ENCODE assay signal across 14 mouse cellular contexts in the genomic region with DNA sequence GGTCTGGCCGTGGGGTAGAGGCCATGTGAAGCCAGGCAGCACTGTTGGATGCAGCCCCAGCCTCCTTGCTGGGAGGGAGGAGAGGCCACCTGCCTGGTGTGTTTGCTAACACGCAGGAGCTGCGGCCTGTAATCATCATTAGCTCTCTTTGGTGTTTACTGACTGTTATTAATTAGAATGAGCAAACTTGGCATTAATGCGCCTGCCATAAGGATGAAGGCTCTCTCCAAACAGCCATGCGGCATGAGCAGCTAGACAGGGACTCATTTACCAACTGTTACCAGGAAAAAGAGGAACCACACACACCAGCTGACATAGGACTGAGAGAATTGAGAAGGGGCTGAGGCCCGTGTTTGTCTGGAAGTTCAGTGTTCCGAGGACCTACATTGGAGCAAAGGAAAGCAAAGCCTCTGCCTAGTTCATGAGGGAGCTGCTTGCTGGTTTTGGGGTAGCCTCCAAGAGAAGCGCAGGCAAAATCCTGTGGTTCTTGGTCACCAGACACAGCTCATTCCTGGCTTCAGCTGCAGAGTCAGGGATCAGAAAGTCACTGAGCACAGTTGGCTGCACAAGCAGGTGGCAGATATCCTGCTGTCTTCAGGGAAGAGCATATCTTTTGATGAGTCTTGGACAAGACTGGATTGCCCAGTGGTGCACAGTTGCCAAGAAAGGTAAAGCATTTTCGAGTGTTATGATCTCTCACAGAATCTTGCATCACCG.
A peak's percentile ranks its signal among the peaks of the same experiment; 100 is the strongest.
DNase-seq lines count a peak whose midpoint lies in the region; ATAC-seq and TF ChIP-seq lines count a peak whose summit lies in the region.
"Had no signal": no experiment of that assay in that cellular context is flagged by ENCODE, and none has a peak within 500 bp of the region (broad histone marks: within the 10 kb centered on the region; RNA-seq: fewer than 3 reads in every experiment).

No protein-coding gene starts in this region.

- WGBS in forebrain, embryonic 11.5 days = 49% methylated on average over 10 of the region's 10 CpGs
- WGBS in forebrain, embryonic 10.5 days = 57% methylated on average over 10 of the region's 10 CpGs
- 38% methylated on average over 10 of the region's 10 CpGs for WGBS in forebrain, embryonic 13.5 days
- WGBS in thymus, adult 2 months = 54% methylated on average over 10 of the region's 10 CpGs

- no peaks in the 10 kb centered on the region for H3K36me3 ChIP-seq in forebrain, embryonic 11.5 days (ENCODE audit: control insufficient read depth, insufficient read depth, low read length)
- H3K36me3 ChIP-seq in forebrain, embryonic 10.5 days (replicated peaks) = no peaks in the 10 kb centered on the region
- H3K36me3 ChIP-seq in forebrain, embryonic 13.5 days (ENCODE audit: poor library complexity, severe bottlenecking) = no peaks in the 10 kb centered on the region
- H3K36me3 ChIP-seq in thymus, adult 2 months (ENCODE audit: control insufficient read depth, insufficient read depth, low read length) = no peaks in the 10 kb centered on the region
- H3K36me3 ChIP-seq: embryonic facial prominence, embryonic 15.5 days; limb, embryonic 13.5 days; lung, embryonic 15.5 days; midbrain, embryonic 15.5 days had no signal

- 0 out of 2 replicates have a peak, but pooled peaks have one; percentile 49 for ATAC-seq in forebrain, embryonic 11.5 days (replicated peaks; ENCODE audit: low FRiP score)
- peak; percentile 86 for ATAC-seq in forebrain, embryonic 13.5 days
- no peak for ATAC-seq in frontal cortex, adult (ENCODE audit: low TSS enrichment)
- ATAC-seq: midbrain, embryonic 15.5 days had no signal

- no peak overlapping the region for H3K4me2 ChIP-seq in forebrain, embryonic 11.5 days (ENCODE audit: low read depth, low read length, severe bottlenecking)
- H3K4me2 ChIP-seq in forebrain, embryonic 13.5 days = no peak overlapping the region
- H3K4me2 ChIP-seq: embryonic facial prominence, embryonic 15.5 days; limb, embryonic 13.5 days; lung, embryonic 15.5 days; midbrain, embryonic 15.5 days had no signal

- no peak overlapping the region for H3K27ac ChIP-seq in forebrain, embryonic 11.5 days (ENCODE audit: low read depth, low read length)
- H3K27ac ChIP-seq in forebrain, embryonic 10.5 days = no peak overlapping the region
- no peak overlapping the region for H3K27ac ChIP-seq in forebrain, embryonic 13.5 days
- H3K27ac ChIP-seq in thymus, adult 2 months (ENCODE audit: control insufficient read depth, insufficient read depth, low read length) = no peak overlapping the region
- H3K27ac ChIP-seq: embryonic facial prominence, embryonic 15.5 days; kidney, postnatal 0 days; limb, embryonic 13.5 days; lung, embryonic 15.5 days; midbrain, embryonic 15.5 days had no signal

- TF ChIP-seq CTCF in thymus, adult 2 months (IDR thresholded peaks at IDR 0.05; ENCODE audit: borderline replicate concordance, control insufficient read depth, extremely low read depth, insufficient read depth, low read length, poor library complexity) = no peak

- TF ChIP-seq POLR2A in thymus, adult 2 months (IDR thresholded peaks at IDR 0.05; ENCODE audit: control insufficient read depth, extremely low read depth, insufficient read depth, low read length, poor library complexity) = no peak

- no peak overlapping the region for H3K9ac ChIP-seq in forebrain, embryonic 11.5 days (ENCODE audit: low read length)
- no peak overlapping the region for H3K9ac ChIP-seq in forebrain, embryonic 13.5 days
- H3K9ac ChIP-seq: embryonic facial prominence, embryonic 15.5 days; limb, embryonic 13.5 days; lung, embryonic 15.5 days; midbrain, embryonic 15.5 days had no signal

- no peak overlapping the region for H3K4me3 ChIP-seq in forebrain, embryonic 11.5 days (ENCODE audit: low read depth, low read length)
- H3K4me3 ChIP-seq in forebrain, embryonic 10.5 days = no peak overlapping the region
- H3K4me3 ChIP-seq in forebrain, embryonic 13.5 days = no peak overlapping the region
- no peak overlapping the region for H3K4me3 ChIP-seq in thymus, adult 2 months (ENCODE audit: control insufficient read depth, insufficient read depth, low read length)
- H3K4me3 ChIP-seq: embryonic facial prominence, embryonic 15.5 days; limb, embryonic 13.5 days; lung, embryonic 15.5 days; midbrain, embryonic 15.5 days had no signal

- H3K27me3 ChIP-seq in forebrain, embryonic 11.5 days (ENCODE audit: control insufficient read depth, insufficient read depth, low read length) = peaks cover 53% of the 10 kb centered on the region
- peaks cover 97% of the 10 kb centered on the region for H3K27me3 ChIP-seq in forebrain, embryonic 10.5 days (ENCODE audit: poor library complexity, severe bottlenecking)
- H3K27me3 ChIP-seq in forebrain, embryonic 13.5 days = peaks cover 91% of the 10 kb centered on the region
- H3K27me3 ChIP-seq in thymus, adult 2 months (ENCODE audit: control insufficient read depth, insufficient read depth, low read length) = no peaks in the 10 kb centered on the region
- H3K27me3 ChIP-seq: embryonic facial prominence, embryonic 15.5 days; limb, embryonic 13.5 days; lung, embryonic 15.5 days; midbrain, embryonic 15.5 days had no signal

- no peaks in the 10 kb centered on the region; the same call in 1 of the 2 replicates for H3K4me1 ChIP-seq in forebrain, embryonic 11.5 days (replicated peaks; ENCODE audit: control insufficient read depth, insufficient read depth, low read length)
- peaks cover 12% of the 10 kb centered on the region for H3K4me1 ChIP-seq in forebrain, embryonic 10.5 days
- peaks cover 18% of the 10 kb centered on the region for H3K4me1 ChIP-seq in forebrain, embryonic 13.5 days
- no peaks in the 10 kb centered on the region for H3K4me1 ChIP-seq in thymus, adult 2 months (replicated peaks; ENCODE audit: control insufficient read depth, insufficient read depth, low read length)
- H3K4me1 ChIP-seq: embryonic facial prominence, embryonic 15.5 days; limb, embryonic 13.5 days; lung, embryonic 15.5 days had no signal

- H3K9me3 ChIP-seq in forebrain, embryonic 11.5 days (ENCODE audit: control insufficient read depth, low read length) = no peaks in the 10 kb centered on the region
- H3K9me3 ChIP-seq in forebrain, embryonic 10.5 days = no peaks in the 10 kb centered on the region
- no peaks in the 10 kb centered on the region for H3K9me3 ChIP-seq in forebrain, embryonic 13.5 days (replicated peaks)
- H3K9me3 ChIP-seq: embryonic facial prominence, embryonic 15.5 days; limb, embryonic 13.5 days; lung, embryonic 15.5 days; midbrain, embryonic 15.5 days had no signal

- DNase-seq in forebrain, embryonic 11.5 days (ENCODE audit: low spot score) = peak; percentile 58
- DNase-seq in forebrain, embryonic 10.5 days (ENCODE audit: extremely low spot score, low spot score) = no peak
- DNase-seq in cerebellum, adult 11 months = peak; percentile 84
- peak; percentile 35 to 47 for DNase-seq in layer of hippocampus, adult 8-10 months (ENCODE audit: low spot score in 2 of 2)
- DNase-seq in thymus, adult 2 months = no peak
- DNase-seq in kidney, adult 18-20 months = no peak
- DNase-seq: gastrocnemius, postnatal 10 days had no signal

Comparison
In these comparisons a context has a peak if more than half of its experiments do, and no peak if none do; other contexts are left out.
1. DNase-seq: peak in forebrain, embryonic 11.5 days (single experiment), cerebellum, adult 11 months (single experiment) and layer of hippocampus, adult 8-10 months (2 of 2); none in forebrain, embryonic 10.5 days (single experiment), thymus, adult 2 months (single experiment) and kidney, adult 18-20 months (single experiment).